Mouse (Mus musculus) skeletal muscle tissue, adult 2 months (tissue): ENCODE measurements around the gene Sik3.

Experiments used
- DNase-seq: peaks from one replicate; pipeline ENCODE4 v3.0.0-alpha.2; 2012; ENCODE audit warnings: low read depth, low spot score

Gene Sik3

DNA sequence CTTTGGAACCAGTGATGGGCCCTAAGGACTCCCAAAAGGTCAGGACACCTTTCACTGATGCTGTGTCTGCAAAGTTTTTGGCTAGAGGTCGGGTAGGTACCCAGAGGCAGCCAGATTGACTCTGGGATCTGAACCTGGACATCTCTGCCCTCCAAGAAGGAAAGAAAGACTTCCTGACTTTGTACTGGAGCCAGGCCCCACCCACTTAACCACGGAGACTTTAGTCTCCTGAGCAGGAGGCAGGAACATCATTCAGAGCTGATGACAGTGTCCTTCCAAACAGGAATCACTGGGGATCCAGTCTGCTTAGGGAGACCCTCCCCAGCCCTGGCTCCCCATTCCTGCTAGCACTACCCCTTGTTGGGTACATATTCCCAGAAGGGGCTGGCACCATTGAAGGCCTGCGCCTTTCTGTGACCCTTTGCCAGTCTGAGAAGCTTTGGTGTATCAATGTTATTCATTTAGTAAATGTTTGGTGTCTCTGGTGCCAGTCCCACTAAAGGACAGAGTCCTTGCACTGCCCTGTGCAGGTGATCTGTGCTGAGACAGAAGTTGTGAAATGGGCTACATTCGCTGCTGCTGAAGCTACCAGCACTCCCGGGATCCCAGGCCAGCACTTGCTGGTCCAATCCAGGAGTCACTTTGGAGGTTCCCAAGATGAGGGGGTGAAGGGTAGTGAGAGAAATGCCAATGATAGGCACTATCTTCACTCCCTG is 212.5 kb downstream of the Sik3 start:
- no peak for DNase-seq

DNA sequence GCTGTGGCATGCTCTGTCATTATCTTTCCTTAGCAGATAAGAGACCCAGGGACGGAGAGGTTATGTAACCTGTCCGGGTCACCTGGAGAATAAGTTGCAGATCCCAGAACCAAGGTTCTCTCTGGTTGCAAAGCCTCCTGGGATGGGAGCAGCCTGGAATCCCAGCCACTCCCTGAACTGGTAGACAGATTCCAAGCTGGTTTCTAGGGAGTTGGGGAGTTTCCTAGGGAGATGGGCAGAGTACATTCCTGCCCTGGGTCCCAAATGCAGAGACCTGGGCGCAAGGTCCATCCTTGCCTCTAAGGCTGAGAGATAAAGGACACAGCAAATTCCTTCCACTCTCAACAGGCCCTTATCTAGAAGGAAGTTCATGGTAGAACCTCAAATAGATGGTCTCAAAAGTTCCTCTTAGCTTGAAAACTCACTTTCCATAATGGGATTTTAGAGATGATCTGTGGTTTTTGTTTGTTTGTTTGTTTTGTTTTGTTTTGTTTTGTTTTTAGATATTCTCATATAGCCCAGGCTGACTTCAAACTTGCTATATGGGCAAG is 214.5 kb downstream of the Sik3 start:
- no peak for DNase-seq

DNA sequence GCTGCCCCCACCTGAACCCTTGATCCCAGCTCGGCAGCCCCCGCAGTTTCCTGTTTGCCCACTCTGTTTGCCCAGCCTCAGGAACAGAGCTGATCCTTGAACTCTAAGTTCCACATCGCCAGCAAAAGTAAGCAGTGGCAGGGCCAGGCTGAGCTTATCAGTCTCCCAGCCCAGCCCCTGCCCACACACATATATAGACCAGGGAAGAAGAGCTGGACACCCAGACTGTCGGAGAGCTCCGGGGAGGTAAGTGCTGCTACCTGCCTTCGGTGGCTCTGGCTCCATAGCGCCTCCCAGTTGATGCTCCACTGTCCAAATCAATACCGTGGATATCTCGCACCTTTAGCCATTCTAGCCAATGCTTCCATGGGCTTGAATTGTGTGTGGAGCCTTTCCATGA is 215.9 kb downstream of the Sik3 start, which contains the start of gene Apoa1:
TSS of gene Apoa1 (plus strand) at position 90 of the 400 bp plus-strand sequence.
- DNase-seq: no peak

GRCm38 (mm10) chr9:46229573-46230449 is 217.2 kb downstream of the Sik3 start:
- peak; percentile 54 for DNase-seq

DNA sequence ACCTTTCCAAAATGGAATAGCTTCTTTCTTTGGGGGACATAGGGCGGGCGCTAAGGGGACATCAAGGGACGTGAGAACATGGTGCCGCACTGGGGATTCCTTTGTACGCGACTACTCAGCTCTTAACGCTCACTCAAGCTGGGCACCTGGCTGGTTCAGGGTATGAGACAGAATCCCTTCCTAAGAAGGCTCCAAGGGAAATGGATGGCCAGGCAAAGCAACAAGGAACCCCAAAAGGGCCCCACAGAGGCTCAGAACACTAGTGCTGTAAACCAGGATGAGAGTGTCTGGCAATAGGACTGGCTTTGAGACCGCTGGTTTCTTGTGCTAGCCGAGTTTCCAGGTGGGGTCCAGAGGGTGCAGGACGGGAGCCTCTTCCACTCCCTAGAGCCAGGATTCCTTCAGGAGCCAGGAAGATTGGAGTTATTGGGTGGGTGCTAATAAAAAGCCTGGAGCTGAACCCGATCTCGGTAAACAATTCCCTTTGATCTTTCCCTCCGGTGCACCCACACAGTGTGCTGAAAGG is 217.9 kb downstream of the Sik3 start:
- no peak for DNase-seq

GRCm38 (mm10) chr9:46235196-46235595 is 222.6 kb downstream of the Sik3 start:
- DNase-seq: no peak

- no peak for DNase-seq
Observed at GRCm38 (mm10) chr9:46235596-46235648, 222.8 kb downstream of the Sik3 start, which contains the start of gene Apoc3. Gene Apoc3, minus strand, starts transcription at chr9:46235636.

GRCm38 (mm10) chr9:46235649-46236048 is 223.0 kb downstream of the Sik3 start:
- no peak for DNase-seq

DNA sequence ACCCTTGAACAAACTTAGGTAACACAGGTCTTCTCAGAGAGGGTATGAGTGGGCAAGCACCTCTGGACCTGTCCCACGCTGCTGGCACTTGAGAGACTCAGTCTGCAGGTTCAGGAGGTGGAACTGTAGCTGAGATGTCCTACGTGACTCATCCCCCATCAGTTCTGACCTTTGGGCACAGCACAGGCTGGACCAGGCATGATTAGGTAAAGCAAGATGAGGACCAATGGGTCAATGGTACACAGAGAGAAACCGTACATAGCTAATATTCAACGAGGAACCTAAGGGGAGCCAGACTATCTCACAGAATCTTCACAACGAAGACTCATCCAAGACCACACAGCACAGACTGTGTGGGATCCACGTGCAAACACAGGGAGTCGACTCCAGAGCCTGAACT is 226.2 kb downstream of the Sik3 start:
- no peak for DNase-seq

GRCm38 (mm10) chr9:46240526-46241153 is 228.0 kb downstream of the Sik3 start, which contains the start of gene Apoa4:
Gene Apoa4, plus strand, starts transcription at chr9:46240696.
- DNase-seq: no peak

GRCm38 (mm10) chr9:46241818-46242217 is 229.2 kb downstream of the Sik3 start:
- no peak for DNase-seq

DNA sequence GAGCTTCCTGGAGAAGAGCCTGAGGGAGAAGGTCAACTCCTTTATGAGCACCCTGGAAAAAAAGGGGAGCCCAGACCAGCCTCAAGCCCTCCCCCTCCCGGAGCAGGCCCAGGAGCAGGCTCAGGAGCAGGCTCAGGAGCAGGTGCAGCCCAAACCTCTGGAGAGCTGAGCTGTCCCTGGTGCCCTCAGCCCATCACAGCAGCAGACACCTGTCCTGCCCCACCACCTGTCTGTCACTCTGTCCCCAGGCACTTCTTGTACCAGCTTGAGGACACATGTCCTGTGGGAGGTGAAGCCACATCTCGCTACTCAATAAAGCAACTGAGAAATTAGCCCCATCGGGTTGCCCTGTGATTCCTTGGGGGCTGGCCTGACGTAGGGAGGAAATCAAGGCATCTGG is 230.5 kb downstream of the Sik3 start:
- no peak for DNase-seq

- DNase-seq: no peak
Observed at GRCm38 (mm10) chr9:46243584-46243983, 231.0 kb downstream of the Sik3 start.

DNA sequence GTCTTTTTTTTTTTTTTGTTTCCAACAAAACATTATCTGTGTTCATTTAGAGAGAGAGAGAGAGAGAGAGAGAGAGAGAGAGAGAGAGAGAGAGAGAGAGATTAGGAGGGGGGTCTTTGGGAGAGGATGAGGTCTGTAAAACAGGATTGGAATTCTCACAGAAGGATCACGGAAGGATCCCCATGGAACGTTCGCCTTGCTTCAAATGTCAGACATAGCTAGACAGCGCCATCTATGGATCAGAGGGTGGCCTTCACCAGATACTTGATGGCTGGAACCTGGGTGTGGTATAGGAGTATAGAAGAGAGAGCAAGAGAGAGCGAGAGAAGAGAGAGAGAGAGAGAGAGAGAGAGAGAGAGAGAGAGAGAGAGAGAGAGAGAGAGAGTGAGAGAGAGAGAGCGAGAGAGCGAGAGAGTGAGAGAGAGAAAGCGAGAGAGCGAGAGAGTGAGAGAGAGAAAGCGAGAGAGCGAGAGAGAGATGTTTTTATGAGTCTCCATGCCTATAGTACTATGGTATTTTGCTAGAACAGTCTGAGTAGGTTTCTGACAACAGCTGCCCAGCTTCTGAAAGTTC is 234.2 kb downstream of the Sik3 start:
- DNase-seq: peak; percentile 34

GRCm38 (mm10) chr9:46256177-46256576 is 243.6 kb downstream of the Sik3 start:
- no peak for DNase-seq

GRCm38 (mm10) chr9:46256658-46257385 is 244.2 kb downstream of the Sik3 start:
- DNase-seq: no peak

GRCm38 (mm10) chr9:46257546-46257945 is 244.9 kb downstream of the Sik3 start:
- DNase-seq: no peak

DNA sequence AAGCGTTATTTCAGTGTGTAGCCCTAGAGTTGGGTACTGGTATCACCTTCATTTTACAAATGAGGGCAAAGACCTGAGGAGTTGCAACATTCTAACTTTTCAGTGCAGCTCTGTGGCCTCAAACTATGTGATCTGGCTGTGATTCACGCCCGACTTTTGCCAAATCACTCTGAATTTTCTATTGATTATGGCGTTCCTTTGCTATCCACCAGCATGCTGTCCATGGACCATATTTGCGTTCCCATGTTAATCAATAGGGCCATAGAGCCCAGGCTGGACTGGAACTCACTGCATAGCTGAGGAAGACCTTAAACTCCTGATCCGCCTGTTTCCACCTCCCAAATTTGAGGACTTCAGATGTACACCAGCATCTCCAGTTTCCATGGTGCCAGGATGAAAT is 246.5 kb downstream of the Sik3 start:
- no peak for DNase-seq

DNA sequence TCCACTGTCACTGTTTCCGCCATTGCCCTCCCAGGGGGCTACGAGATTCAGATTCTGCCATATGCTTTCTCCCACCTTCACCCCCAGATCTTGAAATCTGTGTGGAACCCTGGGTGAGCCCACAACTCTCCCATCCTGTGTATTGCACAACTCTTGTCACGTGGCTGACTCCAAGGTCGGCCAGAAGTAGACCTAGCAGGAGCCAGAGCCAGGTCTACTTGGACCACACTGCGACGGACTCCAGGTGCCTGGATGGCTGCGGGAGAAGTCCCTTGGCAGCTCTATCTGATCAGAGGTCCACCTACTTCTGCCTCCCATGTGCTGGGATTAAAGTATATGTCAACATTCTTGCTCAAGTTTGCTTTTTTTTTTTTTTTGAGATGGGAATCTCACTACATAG is 248.5 kb downstream of the Sik3 start:
- DNase-seq: no peak

DNA sequence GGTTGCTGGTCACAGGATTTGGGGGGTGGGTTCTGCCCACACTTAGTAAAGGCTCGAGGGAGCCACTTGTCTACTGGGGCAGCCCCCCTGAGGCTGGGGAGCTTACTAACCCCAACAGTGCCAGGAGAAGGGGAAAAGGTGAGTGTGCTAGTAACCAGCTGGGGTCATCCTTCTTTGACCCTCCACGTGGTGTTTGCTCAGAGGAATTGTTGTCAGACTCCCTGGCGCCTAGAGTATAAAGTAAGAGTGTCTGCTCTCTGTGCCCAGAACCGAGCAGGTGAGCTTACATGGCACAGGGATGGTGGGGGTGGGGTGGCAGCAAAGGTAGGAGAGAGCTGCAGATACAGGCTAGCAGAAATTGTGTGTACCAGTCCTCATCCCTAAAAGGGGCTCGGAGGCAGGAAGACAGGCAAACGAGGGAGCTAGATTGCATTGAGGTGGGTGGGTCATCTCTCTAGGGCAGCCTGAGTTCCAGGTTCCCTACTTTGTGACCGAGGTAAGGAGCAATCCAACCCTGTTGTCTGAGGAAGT is 255.8 kb downstream of the Sik3 start, which contains the start of gene Apoa5:
TSS of gene Apoa5 (plus strand) at position 291 of the 531 bp plus-strand sequence.
- DNase-seq: no peak

DNA sequence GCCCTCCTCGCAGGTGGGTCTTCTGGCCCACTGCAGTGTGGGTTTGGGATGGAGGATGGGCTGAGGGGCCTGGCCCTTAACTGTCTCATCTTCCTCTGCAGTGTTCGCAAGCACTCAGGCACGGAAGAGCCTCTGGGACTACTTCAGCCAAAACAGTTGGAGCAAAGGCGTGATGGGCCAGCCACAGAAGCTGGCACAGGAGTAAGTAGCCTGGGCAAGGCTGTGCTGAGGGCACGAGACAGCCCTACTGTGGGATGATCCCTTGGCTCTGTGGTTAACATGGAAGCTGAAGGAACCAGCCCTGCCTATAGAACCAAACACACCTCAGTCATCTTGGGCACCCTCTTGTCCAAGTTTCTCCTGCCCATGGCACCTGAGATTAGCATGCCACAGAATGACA is 256.5 kb downstream of the Sik3 start:
- DNase-seq: no peak
